ENCODE assay signal across 19 mouse cellular contexts in the genomic region with DNA sequence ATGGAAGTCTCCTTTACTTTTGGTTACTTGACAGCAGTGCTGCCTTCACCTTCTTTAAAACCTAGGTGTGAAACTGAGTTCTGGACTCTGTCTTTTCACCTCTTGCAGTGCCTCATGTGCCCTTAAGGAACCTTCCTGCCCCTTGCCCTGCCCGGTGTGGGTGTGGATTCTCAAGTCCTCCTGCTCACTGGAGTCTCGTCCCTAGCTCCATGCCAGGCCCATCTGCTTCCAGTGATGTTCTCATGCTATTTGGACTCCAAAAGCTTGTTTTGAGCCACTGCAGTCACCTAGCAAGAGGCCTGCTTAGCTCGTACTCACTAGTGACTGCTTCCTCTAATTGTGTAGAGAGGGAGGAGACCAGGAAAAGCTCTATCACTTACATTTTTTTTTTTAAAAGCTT. TPM values are rescaled to one million over a fixed set of nuclear protein-coding genes. Genes with fewer than 3 reads are reported as not detected.
DNase-seq lines count a peak whose midpoint lies in the region; ATAC-seq and TF ChIP-seq lines count a peak whose summit lies in the region.
"Had no signal": no experiment of that assay in that cellular context is flagged by ENCODE, and none has a peak within 500 bp of the region (broad histone marks: within the 10 kb centered on the region; RNA-seq: fewer than 3 reads in every experiment).

No protein-coding gene starts in this region.

- DNase-seq in cerebellum, adult 11-12 months: peak; percentile 23
- DNase-seq in cerebellum, adult 11 months: no peak
- peak; percentile 23 to 28 for DNase-seq in heart, adult 18-20 months
- DNase-seq in heart, postnatal 4 days: no peak
- peak; percentile 11 for DNase-seq in lung, postnatal 10 days
- no peak for DNase-seq in lung, postnatal 25 days (ENCODE audit: low spot score)
- DNase-seq in stomach, postnatal 0 days (ENCODE audit: low spot score): no peak
- DNase-seq in right cerebral cortex, postnatal 14 days: no peak
- DNase-seq: adrenal gland, postnatal 36 days; gastrocnemius, postnatal 36 days; layer of hippocampus, adult 9-11 months; lung, embryonic 14.5 days; right cerebral cortex, postnatal 25 days; thymus, postnatal 4 days had no signal

- H3K4me2 ChIP-seq in stomach, postnatal 0 days (replicated peaks; ENCODE audit: low read depth): no peak overlapping the region
- H3K4me2 ChIP-seq: hindbrain, embryonic 13.5 days; intestine, embryonic 15.5 days; lung, embryonic 14.5 days; neural tube, embryonic 12.5 days had no signal

- 71% methylated on average over 3 of the region's 3 CpGs for WGBS in stomach, postnatal 0 days

- H3K27me3 ChIP-seq in stomach, postnatal 0 days (ENCODE audit: control insufficient read depth, insufficient read depth, low read length): no peaks in the 10 kb centered on the region
- H3K27me3 ChIP-seq: CH12.LX; hindbrain, embryonic 13.5 days; intestine, embryonic 15.5 days; neural tube, embryonic 12.5 days had no signal

- H3K4me1 ChIP-seq in stomach, postnatal 0 days (replicated peaks; ENCODE audit: control insufficient read depth, insufficient read depth): no peaks in the 10 kb centered on the region
- H3K4me1 ChIP-seq: hindbrain, embryonic 13.5 days; intestine, embryonic 15.5 days; neural tube, embryonic 12.5 days had no signal

- no peaks in the 10 kb centered on the region for H3K9me3 ChIP-seq in stomach, postnatal 0 days (ENCODE audit: control insufficient read depth, low read length)
- H3K9me3 ChIP-seq: hindbrain, embryonic 13.5 days; intestine, embryonic 15.5 days; neural tube, embryonic 12.5 days had no signal

- TF ChIP-seq CTCF in stomach, postnatal 0 days (IDR thresholded peaks at IDR 0.05; ENCODE audit: low read depth): no peak

- no peak for ATAC-seq in stomach, postnatal 0 days (ENCODE audit: low FRiP score, low TSS enrichment)
- ATAC-seq: forebrain, embryonic 16.5 days; intestine, embryonic 15.5 days had no signal

- no peak overlapping the region for H3K4me3 ChIP-seq in stomach, postnatal 0 days (ENCODE audit: low read depth, low read length)
- H3K4me3 ChIP-seq: hindbrain, embryonic 13.5 days; intestine, embryonic 15.5 days; neural tube, embryonic 12.5 days had no signal

- no peak for TF ChIP-seq EP300 in stomach, postnatal 0 days (optimal IDR thresholded peaks at IDR 0.05)

- no peak overlapping the region for H3K9ac ChIP-seq in stomach, postnatal 0 days (ENCODE audit: low read length)
- H3K9ac ChIP-seq: hindbrain, embryonic 13.5 days; intestine, embryonic 15.5 days; lung, embryonic 14.5 days; neural tube, embryonic 12.5 days had no signal

- H3K36me3 ChIP-seq in stomach, postnatal 0 days (ENCODE audit: control insufficient read depth, insufficient read depth, low read length): no peaks in the 10 kb centered on the region
- H3K36me3 ChIP-seq: intestine, embryonic 15.5 days; neural tube, embryonic 12.5 days had no signal

- no peak overlapping the region for H3K27ac ChIP-seq in stomach, postnatal 0 days (replicated peaks)
- H3K27ac ChIP-seq: hindbrain, embryonic 13.5 days; intestine, embryonic 15.5 days; neural tube, embryonic 12.5 days had no signal

RNA-seq across cellular contexts. Expression of a gene that starts 50.4 kb away (rescaled TPM):
- 10 to 100 TPM; 22.2 to 25.7 TPM for total RNA-seq in heart, adult 18-20 months (2021)
- total RNA-seq in heart, postnatal 4 days (2021): 10 to 100 TPM; 24.6 to 25.1 TPM
- polyA plus RNA-seq in stomach, postnatal 0 days (2015; fragmentation: Nextera tagmentation; extraction: Ambion mirVana): 15.0 and 15.5 TPM in 2 replicates

Comparison
In these comparisons a context has a peak if more than half of its experiments do, and no peak if none do; other contexts are left out.
1. DNase-seq: peak in cerebellum, adult 11-12 months (single experiment), heart, adult 18-20 months (2 of 2) and lung, postnatal 10 days (single experiment); none in cerebellum, adult 11 months (single experiment), heart, postnatal 4 days (single experiment), lung, postnatal 25 days (single experiment), stomach, postnatal 0 days (single experiment) and right cerebral cortex, postnatal 14 days (single experiment).